Mouse (Mus musculus) left cerebral cortex, postnatal 4 days (tissue): ENCODE measurements around the gene Hp1bp3. TPM values are rescaled to one million over a fixed set of nuclear protein-coding genes. Genes with fewer than 3 reads are reported as not detected.
A peak's percentile ranks its signal among the peaks of the same experiment; 100 is the strongest.

Experiments
- DNase-seq: peaks from one replicate; pipeline ENCODE4 v3.0.0-alpha.2; 2022
- intact Hi-C: fragments of 180-260 bp; cut with DNase I; formaldehyde crosslinking; loops from one replicate; pipeline ENCODE4 v1.15.1; 2025
- total RNA-seq, 2 experiments: library from RNA; stranded (reverse); gene quantifications; 2 replicates each; pipeline ENCODE4 v1.2.3; 2021

Gene Hp1bp3
- total RNA-seq = 100 to 1,000 TPM; 197 to 205 TPM

DNA sequence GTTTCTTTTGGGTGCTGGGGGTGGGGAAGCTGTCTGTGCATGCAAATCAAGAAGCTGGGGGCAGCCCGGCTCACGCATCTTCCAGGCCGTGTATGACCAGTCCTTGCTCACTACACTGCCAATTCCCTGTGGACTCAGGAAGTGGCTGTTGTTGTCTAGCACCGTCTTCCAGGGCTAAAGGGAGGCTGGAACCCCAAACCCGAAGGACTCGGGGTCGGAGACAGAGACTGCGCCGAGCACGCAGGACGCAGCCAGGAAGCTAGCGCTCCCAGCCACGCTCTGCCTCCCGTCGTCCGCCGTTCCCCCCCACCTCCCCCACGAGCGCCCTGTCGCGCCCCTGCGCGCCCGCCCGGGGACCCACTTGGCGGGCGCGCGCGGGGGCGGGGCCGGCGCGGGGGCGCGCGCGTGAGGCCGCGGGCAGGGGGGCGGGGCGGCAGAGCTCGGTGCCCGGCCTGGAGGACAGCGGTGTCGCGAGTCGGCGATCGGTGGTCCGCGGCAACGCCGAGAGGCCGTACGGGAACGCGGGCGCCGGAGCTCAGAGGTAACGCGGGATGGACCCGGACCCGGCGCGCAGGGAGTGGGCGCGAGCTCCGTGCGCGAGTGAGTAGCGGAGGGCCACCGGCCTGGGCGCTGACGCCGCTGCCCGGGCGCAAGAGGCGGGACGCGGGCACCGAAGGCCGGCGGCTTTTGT is at the start of gene Hp1bp3:
Gene Hp1bp3 (plus strand): TSS at position 97 of the 691 bp plus-strand sequence.
- peak; percentile 84 for DNase-seq
- intact Hi-C loops = no loop called here

DNA sequence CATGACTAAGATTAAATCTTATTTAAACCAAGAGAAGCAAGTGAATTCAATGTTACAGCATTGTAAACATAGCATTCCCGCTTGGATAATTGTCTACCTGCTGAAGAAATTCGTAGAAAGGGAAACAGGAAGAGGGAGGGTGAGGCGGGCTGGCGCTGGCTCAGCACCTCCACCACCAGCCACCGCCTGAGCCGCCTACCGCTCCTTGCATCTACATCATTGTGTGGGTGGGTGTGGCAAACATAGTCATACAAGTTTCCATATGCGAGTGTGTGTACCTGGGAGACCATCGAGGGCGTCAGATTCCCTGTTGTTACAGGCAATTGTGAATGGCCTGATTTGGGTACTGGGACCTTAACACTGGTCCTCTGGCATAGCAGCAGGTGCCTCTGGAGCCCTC is 49.6 kb upstream of the Hp1bp3 start:
- DNase-seq = no peak
- intact Hi-C loops = no loop called here

DNA sequence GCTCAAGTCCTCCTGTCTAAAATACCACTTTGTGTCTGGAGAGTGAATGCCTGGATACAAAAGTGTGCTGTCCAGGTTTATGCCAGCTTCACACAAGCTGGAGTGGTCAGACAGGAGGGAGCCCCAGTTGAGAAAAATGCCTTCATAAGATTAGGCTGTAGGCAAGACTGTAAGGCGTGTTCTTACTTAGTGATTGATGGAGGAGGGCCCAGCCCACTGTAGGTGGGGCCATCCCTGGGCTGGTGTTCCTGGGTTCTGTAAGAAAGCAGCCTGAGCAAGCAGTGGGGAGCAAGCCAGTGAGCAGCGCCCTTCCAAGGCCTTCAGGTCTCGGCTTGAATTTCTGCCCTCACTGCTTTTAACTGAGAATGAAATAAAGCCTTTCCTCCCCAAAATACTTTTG is 47.9 kb upstream of the Hp1bp3 start:
- intact Hi-C loops = no loop called here
- no peak for DNase-seq

DNA sequence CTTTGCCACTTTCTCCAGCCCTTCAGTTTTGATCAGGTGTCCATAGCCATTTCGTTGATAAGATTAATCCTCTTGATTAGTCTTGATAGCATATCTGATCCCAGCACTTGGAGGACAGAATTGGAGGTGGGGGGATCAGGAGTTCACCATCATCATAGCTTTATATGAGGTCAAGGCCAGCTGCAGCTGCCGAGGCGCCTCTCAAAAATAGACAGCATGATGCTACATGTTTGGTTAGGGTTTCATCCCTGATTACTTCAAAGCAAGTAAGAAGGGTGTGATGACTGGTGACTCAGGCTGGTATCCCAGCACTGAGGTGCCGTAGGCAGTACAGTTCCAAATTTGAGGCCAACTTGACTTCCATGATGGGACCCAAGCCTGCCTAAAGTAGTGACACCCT is 46.7 kb upstream of the Hp1bp3 start:
- no peak for DNase-seq
- intact Hi-C loops = no loop called here

DNA sequence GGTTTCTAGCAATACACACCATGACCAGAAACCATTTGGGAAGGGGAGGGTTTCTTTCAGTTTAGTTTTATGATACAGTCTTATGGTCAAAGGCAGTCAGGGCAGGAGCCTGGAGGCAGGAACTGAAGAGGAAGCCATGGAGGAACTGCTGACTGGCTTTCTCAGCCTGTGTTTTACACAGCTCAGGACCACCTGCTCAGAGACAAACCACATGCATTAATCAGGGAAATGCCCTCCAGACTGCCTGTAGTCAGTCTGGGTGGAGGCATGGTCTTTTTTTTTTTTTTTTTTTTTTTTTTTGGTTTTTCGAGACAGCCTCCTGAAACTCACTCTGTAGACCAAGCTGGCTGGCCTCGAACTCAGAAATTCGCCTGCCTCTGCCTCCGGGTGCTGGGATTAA is 43.4 kb upstream of the Hp1bp3 start:
- intact Hi-C loops = loop anchor here (10.0 kb wide), 1 partner anchor 62 kb away; no protein-coding TSS in a partner anchor
- no peak for DNase-seq

DNA sequence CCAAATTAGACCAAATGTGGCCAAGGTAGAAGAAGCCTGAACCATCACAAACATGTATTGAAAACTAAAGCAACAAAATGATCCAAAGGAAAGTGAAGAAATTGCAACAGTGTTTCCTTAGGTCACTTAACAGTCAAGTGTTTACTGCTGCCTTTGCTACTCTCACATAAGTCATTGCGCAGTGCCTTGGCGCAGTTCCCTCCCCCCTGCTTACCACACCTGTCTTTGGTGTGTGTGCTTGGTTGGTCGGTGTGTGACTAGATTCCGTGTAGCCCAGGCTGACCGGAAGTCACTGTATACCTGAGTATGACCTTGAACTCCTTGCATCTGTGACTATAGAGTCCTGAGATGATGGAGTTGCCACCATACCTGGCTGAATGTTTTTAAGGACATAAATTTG is 36.7 kb upstream of the Hp1bp3 start:
- DNase-seq = no peak
- intact Hi-C loops = loop anchor here (10.0 kb wide), 1 partner anchor 55 kb away; no protein-coding TSS in a partner anchor

DNA sequence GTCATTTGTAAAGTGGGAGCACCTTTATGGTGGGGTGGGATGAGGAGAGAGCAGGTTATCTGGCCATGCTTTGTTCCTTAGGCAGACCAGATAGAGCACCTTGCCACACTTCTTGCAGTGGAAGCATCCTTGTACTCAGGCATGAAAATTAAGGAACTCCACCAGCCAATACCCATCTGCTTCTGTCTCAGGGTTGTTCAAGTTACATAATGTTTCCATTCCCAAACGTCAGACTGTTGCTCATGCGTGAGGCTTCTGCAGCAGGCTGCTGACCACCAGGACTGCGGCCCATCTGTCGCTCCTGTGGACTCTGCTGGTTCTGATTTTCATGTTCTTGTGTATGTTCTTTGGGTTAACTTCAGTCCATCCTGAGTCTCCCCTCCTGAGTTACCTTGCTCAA is 35.4 kb upstream of the Hp1bp3 start:
- DNase-seq = no peak
- intact Hi-C loops = no loop called here

DNA sequence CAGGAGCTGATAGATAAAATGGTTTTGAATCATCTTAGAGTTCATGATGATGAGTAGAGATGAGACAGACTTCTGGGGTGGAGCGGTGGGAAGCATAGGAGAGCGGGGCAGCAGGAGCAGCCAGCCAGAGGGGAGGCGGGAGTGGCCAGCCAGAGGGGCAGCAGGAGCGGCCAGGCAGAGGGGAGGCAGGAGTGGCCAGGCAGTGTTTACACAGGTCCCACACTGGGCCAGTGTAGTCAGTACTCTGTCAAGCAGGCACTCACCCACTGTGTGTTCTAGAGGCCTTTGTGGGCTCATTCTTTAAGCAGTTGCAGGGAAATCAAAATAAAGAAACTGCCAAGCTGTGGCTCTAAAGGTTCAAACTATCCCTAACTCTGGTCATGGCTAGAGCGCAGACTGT is 32.0 kb upstream of the Hp1bp3 start:
- no peak for DNase-seq
- intact Hi-C loops = no loop called here

DNA sequence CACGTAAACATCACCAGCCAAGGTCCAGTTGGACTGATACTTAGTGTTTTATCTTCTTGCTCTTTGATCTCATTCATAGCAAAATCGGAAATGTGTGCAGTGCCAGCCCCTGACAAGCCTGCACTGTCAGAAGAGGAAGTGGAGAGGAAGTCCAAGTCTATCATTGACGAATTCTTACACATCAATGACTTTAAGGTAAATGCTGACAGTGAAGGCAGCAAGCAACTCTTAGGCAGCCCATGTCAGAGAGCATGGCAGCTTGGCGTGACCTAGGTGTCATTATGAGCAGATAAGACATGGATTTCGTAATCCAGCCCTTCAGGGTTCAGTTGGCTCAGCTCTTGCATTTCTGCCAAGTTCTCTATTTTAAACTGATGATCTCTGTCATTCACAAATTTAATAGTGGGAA is 31.5 kb upstream of the Hp1bp3 start:
- intact Hi-C loops = no loop called here
- no peak for DNase-seq

DNA sequence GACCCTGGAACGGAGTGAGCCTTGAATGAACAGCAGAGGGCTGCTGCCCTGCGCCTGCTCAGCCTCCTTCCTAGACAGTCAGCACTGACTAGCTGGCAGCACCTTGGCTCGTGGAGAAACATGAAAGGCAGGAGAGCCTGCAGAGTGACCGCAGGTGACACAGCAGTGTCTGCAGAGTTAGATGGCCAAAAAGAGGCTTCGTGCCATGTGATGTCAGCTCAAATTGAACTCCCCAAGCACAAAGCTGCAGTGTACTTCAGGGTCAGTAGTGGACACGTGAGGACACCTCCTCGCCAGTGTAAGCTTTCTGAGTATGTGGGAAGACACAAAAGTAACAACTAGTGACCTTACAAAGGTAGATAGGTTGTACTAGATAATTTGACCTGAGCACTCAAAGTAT is 30.1 kb upstream of the Hp1bp3 start:
- no peak for DNase-seq
- intact Hi-C loops = no loop called here

DNA sequence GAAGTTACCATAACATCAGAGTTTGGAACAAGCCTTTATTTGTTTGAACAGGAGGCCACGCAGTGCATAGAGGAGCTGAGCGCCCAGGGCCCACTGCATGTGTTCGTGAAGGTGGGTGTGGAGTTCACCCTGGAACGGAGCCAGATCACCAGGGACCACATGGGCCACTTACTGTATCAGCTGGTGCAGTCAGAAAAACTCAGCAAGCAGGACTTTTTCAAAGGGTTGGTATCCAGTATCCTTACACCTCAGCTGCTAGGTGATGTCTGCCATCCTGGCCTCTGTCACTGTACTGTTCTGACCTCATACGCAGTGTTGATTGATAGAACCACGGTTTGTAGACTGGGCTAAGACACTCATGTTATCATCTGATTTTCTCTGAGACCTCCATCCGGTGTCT is 28.1 kb upstream of the Hp1bp3 start:
- intact Hi-C loops = no loop called here
- peak; percentile 6 for DNase-seq

DNA sequence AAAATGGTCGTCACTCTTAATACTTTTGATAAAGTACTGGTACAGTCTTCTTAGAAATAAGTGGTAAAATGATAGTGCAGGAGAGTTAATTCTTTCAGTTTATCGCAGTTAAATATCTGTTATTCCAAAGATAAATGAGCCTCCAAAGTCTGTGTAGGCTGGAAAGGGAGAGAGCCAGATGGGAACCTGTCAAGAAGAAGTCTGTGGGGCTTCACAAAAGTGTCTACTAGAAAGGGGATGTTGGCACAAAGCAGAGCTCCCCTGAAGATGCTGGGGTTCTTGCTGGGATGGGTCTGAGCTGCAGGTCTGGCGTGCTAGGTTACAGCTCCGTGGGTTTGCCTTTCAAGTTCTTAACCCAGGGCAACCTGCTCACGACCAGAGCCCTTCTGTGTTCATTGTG is 23.5 kb upstream of the Hp1bp3 start:
- no peak for DNase-seq
- intact Hi-C loops = no loop called here

DNA sequence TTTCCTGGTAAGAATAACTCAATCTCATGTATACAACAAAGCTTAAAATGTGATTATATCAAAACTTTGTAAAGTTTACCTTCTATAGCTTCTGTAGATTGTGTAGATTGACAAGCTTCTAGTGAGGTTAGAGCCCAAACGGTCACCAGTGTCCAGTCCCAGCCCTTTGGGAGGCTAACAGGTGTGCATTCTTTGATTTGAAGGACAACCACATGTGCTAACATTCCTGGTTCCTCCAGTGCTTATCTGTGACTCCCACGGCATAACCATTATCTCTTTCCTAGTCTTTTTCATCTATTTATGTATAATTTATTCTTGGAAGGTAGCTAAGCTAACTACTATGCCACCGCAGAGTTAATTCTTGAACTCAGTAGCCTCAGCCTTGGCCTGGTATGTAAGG is 15.3 kb upstream of the Hp1bp3 start:
- no peak for DNase-seq
- intact Hi-C loops = no loop called here

DNA sequence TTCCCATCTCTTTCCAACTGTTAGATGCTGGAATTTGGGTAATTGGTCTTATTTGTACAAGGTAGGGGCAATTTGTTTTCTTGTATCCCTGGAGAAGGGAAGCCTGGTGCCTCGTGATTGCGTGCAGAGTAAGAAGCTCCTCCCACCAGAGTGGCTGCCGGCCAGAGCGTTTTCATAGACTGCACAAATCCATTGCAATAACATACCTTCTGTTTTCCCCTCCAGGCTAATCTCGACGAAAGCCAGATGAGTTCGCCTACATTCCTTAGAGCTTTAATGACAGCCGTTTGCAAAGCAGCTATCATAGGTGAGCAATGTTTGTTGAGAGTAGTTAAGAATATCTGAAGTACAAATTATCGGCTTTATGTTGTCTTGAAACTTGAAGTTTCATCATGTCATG is 14.4 kb upstream of the Hp1bp3 start:
- no peak for DNase-seq
- intact Hi-C loops = no loop called here

DNA sequence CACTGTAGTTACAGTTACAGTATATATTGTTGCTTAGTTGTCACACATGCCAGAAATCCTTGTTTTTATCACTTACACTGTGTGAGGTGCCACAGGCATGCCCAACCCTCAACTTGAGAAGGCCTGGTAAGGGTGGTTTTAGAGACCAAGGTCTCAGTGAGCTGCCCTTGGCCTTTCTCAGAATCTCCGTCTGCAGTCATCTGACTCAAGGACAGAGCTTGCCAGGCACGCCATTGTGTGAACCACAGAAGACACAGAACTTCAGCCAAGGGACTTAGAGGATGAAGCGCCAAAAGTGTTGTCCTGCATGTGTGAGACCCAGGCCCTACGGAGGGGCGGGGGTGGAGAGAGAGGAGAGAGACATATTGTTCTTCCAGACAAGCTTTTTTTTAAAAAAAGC is 6.0 kb upstream of the Hp1bp3 start:
- intact Hi-C loops = no loop called here
- DNase-seq = no peak

DNA sequence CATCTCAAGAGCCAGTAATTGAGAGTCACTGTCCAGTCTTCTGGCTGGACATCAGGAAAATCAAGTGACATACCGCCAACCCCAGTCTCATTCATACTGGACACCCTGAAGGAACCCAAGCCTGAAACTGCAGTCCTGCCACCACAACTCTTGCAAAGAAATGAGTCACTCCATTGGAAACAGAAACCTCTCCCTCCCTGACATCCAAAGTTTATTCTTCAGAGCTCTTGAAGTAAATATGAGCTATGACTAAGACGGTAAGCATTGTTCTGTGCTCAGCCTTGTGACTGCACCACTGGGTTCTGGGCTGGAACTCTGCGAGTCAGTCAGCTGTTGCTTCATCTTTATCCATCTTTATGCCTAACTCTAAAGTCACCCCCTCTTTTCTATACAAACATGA is 2.2 kb upstream of the Hp1bp3 start:
- intact Hi-C loops = no loop called here
- DNase-seq = no peak

DNA sequence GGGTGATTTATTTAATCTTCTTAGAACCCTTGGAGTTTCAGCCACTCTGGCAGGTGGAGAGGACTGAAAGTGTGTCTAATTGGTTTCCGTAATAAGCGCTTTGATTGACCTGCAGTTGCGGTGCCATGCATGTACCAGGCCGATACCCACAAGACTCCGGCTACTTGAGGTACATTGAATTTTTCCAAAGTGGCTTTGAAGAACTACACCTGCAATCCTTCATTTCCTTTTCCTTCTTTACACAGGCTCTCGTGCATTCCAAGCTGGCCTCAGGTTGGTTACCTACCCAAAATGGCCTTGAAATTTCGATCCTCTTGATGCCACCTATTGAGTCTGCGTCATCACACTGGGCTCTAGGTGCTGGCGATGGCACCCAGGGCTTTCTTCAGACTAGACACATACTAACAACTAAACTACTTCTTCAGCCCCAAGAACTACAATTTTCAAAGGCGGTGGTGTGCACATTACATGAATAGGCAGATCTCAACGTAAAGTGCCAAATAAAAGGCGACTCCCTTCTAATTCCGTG is 361 bp upstream of the Hp1bp3 start:
- intact Hi-C loops = no loop called here
- no peak for DNase-seq

DNA sequence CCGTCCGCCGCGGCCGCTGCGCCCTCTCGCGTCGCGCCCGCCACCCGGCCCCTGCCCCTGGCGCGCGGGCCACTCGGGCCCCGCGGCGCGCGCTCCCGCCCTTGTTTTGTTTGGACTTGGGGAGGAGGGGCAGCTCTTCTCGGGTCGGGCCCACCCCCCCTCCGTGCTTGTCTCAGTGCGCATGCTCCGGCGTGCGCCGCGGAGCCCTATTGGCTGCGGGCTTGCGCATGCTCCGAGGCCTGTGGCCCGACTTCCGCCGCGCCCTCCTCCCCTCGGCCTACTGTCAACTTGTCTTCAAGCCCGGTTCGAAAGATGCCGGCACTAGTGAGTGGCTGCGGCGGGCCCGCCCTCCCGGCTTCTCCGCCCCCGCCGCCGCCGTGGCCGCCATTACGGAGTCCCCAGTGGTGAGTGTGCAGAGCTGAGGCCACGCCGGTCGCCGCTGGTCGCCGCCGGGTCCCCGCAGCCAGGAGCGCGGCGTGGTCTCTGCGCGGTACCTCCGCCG is 846 bp downstream of the Hp1bp3 start:
- intact Hi-C loops = no loop called here

DNA sequence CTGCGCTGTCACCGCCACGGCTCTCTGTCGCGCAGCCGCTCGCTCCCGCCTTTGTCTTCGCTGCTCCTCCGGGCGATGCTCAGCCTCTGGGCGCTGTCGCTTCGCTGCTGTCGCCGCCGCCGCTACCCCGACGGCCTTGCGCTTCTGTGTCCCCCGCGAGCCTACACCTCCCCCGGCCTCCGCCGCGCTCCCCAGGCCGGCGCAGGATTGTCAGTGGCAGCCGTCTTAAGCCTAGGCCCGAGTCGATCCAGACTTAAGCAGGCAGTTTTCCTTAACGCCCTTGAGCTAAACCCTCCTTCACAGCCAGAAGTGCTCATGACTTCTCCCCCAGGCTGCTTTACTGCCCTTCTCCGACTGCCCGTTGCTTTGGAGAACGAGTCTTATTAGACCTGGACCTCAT is 1.3 kb downstream of the Hp1bp3 start:
- DNase-seq = no peak
- intact Hi-C loops = no loop called here

More for the DNA sequence above, 846 bp downstream of the Hp1bp3 start:
- DNase-seq = peak; percentile 99

DNA sequence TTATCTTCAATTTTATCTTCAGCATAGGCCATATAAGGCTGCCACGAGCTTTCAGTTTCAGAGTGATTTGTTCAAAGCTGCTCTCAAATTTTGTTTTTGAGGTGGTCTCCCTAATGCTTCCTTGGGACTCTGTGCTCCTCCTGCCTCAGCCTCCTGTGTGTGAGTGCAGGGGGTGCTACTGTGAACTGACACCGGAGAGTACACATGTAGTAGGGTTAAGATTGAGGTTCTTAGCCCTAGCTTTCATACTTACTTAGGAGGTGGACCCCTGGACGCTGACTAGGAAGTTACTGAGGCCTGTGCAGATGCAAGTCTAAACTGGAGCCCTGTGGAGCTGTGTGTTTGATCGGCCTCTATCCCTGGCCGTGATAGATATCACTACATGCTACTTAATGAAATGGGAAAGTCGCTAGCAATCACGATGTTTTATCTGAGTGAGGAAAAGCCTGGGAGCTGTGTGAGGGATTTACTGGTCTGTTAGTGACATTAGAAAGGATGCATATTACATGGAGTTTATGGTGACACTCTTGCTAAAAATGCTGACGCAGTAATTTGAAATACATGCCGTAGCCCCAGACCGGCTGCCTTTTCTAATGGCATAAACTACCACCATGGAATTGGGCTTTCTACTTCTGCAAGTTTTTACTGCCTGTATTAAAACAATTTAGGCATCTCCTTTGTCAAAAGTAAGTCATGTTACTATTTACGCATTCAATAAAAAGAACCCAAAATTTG is 2.0 kb downstream of the Hp1bp3 start:
- DNase-seq = no peak
- intact Hi-C loops = no loop called here

DNA sequence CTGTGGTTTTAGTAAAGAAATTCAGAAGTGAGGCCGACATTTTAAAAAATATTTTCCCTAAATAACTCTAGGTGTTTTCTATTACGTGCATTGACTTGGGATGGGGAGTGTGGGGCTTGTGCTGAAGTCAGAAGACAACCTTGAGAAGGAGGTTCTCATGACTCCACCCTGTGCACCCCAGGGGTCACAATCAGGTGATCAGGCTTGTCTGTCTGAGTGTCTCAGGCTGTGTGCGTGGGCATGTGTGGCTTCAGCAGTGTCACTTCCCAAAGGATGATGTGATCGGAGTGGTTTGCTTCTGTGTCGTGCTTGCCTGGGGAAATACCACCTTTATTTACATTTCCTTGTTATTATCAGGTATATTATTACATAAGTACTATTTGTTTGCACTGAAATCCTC is 3.2 kb downstream of the Hp1bp3 start:
- intact Hi-C loops = no loop called here
- no peak for DNase-seq

DNA sequence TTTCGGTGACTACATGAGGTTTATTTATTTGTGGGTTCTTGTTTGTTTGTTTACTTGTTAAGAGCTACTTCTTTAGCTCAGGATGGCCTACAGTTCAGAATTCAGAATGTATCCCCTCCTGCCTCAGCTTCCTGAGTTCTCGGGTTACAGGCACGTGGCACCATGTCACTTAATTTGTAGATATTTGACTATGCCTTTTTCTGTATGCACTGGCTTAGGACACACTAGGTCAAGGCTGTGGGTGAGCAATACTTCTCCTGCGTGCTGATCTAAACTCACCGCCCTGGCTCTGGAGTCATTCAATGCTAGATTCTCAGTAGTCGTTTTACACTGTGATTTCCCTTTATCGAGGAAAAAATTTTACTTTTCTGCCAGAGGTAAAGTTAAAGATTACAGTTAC is 4.7 kb downstream of the Hp1bp3 start:
- DNase-seq = no peak
- intact Hi-C loops = no loop called here
